Mouse (Mus musculus) frontal cortex, adult 2 months (tissue): Measurements from ENCODE around the gene Ina. TPM values are rescaled to one million over a fixed set of nuclear protein-coding genes. Genes with fewer than 3 reads are reported as not detected.
A peak's percentile ranks its signal among the peaks of the same experiment; 100 is the strongest.

Experiments
- DNase-seq, 2 experiments: peaks; one replicate each; pipeline ENCODE4 v3.0.0; 2022; ENCODE audit warnings: low spot score in 1 of 2; ENCODE audit errors: extremely low spot score in 1 of 2
- polyA plus RNA-seq: library from polyadenylated mRNA; depleted of rRNA; stranded (reverse); fragments of >200 nt; gene quantifications from 2 replicates; pipeline ENCODE4 v1.2.3, GENCODE M21; 2012

Gene Ina
- polyA plus RNA-seq, 1 experiment = 93.5 TPM

GRCm38 (mm10) chr19:47013340-47014158 lies 949 bp upstream of the Ina start:
- no peak for DNase-seq

- DNase-seq = no peak
These were observed 395 bp upstream of the Ina start for GRCm38 (mm10) chr19:47014159-47014446.

- peak in 1 of 2 experiments; percentile 28 for DNase-seq
These were observed 898 bp downstream of the Ina start for GRCm38 (mm10) chr19:47015396-47015795.

- no peak for DNase-seq
These were observed 1.5 kb downstream of the Ina start for GRCm38 (mm10) chr19:47015965-47016364.

- DNase-seq = peak in 1 of 2 experiments; percentile 51
These were observed 2.0 kb downstream of the Ina start for GRCm38 (mm10) chr19:47016487-47016886.

- DNase-seq = no peak
These were observed 3.3 kb downstream of the Ina start for GRCm38 (mm10) chr19:47017831-47018230.

- DNase-seq = no peak
These were observed 3.8 kb downstream of the Ina start for GRCm38 (mm10) chr19:47018330-47018729.

- no peak for DNase-seq
These were observed 4.8 kb downstream of the Ina start for GRCm38 (mm10) chr19:47019326-47019725.

- no peak for DNase-seq
These were observed 8.2 kb downstream of the Ina start for GRCm38 (mm10) chr19:47022709-47023108.

- DNase-seq = no peak
These were observed 9.0 kb downstream of the Ina start for GRCm38 (mm10) chr19:47023546-47023945.

GRCm38 (mm10) chr19:47024954-47025353 lies 10.5 kb downstream of the Ina start:
- DNase-seq = peak in 1 of 2 experiments; percentile 65

GRCm38 (mm10) chr19:47026513-47026912 lies 12.0 kb downstream of the Ina start:
- DNase-seq = no peak

- DNase-seq = no peak
These were observed 15.3 kb downstream of the Ina start for GRCm38 (mm10) chr19:47029796-47030195.

GRCm38 (mm10) chr19:47031770-47032169 lies 17.3 kb downstream of the Ina start:
- DNase-seq = no peak

GRCm38 (mm10) chr19:47034916-47035315 lies 20.4 kb downstream of the Ina start:
- peak in 1 of 2 experiments; percentile 77 for DNase-seq

GRCm38 (mm10) chr19:47036596-47036995 lies 22.1 kb downstream of the Ina start:
- DNase-seq = no peak

GRCm38 (mm10) chr19:47040720-47041473 lies 26.4 kb downstream of the Ina start:
- peak in 1 of 2 experiments; percentile 42 for DNase-seq

GRCm38 (mm10) chr19:47043608-47044007 lies 29.1 kb downstream of the Ina start:
- no peak for DNase-seq

GRCm38 (mm10) chr19:47046343-47046742 lies 31.8 kb downstream of the Ina start:
- DNase-seq = no peak

- no peak for DNase-seq
These were observed 32.8 kb downstream of the Ina start for GRCm38 (mm10) chr19:47047236-47047833.

GRCm38 (mm10) chr19:47049061-47049460 lies 34.6 kb downstream of the Ina start:
- no peak for DNase-seq
